Mouse (Mus musculus) layer of hippocampus, postnatal 10 days (tissue): ENCODE data around the gene Ndufs7. TPM values are rescaled to one million over a fixed set of nuclear protein-coding genes. Genes with fewer than 3 reads are reported as not detected.
"Not testable (repeated sequence)": the region's sequence is repeated elsewhere in the genome, so short reads cannot be mapped to it uniquely, and the experiment has no call there.

ENCODE experiments used
- DNase-seq, 2 experiments: peaks; one replicate each; pipeline ENCODE4 v3.0.0; 2021; ENCODE audit warnings: low spot score in 2 of 2
- total RNA-seq, 2 experiments: library from RNA; stranded (reverse); gene quantifications; 2 replicates each; pipeline ENCODE4 v1.2.3; 2021

Gene Ndufs7
- total RNA-seq, 2 experiments from 2014 or later = 143 to 152 TPM

DNA sequence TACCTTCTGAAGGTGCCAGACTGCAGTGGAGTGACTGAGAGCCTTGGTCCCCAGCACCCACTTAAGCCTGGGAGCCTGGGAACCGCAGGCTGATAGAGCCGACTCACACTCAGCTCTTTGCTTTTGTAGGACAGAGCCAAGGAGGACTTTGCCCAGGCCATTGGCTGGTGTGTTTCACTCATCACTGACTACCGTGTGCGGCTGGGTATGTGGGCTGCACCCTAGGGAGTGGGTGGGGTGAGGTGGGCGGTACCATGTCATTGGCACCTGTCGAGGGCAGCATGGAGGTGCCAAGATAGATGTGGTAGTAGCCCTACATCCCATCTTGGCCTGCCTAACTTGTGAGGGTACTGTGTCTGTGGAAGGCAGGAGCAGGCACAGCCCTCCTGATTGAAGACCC, 9.1 kb upstream of the Ndufs7 start:
- no peak for DNase-seq

DNA sequence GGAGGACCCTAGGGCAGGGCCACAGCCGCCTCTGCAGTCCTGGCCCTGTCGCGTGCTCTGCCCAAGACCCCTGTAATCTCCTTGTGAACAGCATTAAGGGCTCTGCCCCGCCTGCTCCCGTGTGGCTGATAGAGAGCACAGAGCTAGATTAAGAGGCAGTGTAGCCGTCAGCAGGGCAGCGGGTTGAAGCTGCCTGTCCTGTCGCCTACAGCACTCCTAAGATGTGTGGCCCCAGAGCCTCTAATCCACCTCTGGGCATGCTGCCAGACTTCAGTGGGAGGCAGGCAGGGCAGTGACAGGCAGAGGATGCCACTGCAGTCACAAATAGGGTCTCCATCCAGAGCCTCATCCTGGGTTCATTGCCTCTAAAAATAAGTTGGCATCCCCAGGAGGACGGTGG, 6.8 kb upstream of the Ndufs7 start:
- no peak for DNase-seq

DNA sequence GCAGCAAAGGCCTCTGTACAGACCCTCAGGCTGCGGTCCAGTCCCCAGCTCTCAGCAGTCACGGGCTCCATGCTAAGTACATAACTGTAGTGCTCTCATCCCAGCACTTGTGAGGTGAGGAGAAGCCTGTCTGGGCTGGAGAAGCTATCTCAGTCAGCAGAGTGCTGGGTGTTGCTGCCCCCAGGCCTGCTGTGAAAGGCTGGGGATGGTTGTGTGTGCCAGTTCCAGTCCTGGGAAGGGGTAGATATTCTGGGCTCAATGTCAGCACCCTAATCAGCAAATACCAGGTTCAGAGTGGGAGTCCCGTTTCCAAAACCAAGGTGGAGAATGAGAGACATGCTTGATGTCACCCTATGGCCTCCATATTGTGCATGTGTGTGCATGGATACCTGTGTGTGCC, 6.3 kb upstream of the Ndufs7 start:
- DNase-seq = no peak

DNA sequence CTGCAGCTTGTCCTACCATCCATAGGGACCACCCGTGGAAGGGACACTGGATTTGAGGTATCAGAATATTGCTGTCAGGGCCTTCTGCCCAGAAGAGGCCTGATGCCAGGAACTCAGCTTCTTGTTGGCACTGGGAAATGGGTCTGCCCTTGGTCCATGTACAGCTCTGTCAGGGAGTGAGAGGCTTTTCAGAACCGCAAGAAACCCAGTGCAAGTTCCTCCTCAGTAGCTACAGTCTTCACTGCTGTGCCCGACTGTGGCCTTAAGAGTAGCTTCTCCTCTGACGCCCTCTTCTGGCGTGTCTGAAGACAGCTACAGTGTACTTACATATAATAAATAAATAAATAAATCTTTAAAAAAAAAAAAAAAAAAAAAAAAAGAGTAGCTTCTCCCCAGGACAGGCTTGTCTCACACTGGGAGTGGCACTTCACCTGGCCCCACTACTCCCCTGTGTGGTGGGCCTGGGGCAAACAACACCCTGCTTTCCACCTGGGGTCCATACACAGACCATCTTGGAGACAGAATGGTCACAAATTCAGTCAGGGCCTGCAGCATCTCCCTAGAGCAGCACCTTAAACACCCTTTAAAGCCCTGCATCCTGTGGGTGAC, 4.0 kb upstream of the Ndufs7 start:
- DNase-seq = peak in 1 of 2 experiments; percentile 39

DNA sequence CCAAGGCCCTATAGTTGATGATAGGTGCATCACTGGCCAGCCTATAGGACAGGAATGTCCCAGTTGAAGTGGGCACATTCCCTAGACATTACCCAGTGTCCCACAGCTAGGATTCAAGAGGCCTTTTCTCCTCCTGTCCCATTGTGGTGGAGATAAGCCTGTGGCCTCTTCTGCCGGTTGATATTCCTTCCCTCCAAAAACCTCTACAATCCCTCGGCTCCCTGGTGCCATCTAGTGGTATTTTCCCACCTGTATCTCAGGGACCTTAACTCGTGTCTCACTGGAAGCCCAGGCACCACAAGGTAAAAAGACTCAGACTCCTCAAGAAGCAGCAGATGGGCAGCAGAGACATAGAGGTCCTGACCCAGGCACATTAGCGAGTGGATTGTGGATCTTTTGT, 3.3 kb upstream of the Ndufs7 start:
- peak; percentile 84 to 87 for DNase-seq

DNA sequence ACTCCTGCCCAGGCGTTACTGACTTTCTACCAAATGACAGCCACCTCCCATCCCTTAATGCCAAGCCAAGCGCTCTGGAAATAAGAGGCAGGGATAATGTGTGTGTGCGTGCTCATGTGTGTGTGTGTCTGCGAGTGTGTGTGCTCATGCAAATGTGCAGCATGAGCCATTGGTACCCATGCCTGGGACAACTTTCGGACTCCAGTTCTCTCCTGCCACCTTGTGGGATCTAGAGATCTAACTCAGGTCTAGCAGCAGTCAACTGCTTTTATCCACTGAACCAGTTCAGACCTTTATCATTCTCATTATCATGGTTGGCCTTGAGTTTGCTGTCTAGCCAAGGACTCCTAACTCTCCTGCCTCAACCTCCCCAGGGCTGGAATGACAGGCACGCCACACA, 1.1 kb upstream of the Ndufs7 start:
- no peak for DNase-seq

DNA sequence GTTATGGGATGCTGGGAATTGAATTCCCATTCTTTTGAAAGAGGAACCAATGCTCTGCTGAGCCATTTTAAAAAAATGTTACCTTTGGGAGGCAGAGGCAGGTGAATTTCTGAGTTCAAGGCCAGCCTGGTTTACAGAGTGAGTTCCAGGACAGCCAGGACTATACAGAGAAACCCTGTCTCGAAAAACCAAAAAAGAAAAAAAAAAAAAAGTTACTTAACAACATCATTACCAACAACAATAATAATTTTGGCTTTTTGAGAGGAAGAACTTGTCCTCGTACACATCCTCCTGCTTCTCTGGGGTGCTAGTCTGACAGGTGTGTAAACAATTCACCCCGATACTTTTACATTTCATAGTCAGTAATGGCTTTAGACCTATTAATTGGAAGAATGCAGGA, 484 bp upstream of the Ndufs7 start:
- DNase-seq = not testable (repeated sequence)

DNA sequence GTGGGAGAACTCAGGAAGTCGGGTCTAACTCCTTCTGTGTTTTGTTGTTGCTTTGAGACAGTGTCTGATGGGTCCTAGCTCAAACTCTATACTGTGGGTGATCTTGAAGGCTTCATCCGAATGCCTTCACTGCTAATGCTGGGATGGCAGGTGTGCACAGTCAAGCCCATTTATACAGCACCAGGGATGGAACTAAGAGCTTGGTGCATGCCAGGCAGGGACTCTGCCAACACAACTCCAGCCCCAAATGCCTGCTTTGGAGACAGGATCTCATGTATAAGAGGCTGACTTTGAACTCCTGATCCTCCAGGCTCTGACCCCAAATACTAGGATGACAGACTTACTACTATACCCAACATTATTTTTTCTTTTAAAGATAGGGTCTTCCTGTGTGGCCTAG, 1.1 kb downstream of the Ndufs7 start:
- no peak for DNase-seq

DNA sequence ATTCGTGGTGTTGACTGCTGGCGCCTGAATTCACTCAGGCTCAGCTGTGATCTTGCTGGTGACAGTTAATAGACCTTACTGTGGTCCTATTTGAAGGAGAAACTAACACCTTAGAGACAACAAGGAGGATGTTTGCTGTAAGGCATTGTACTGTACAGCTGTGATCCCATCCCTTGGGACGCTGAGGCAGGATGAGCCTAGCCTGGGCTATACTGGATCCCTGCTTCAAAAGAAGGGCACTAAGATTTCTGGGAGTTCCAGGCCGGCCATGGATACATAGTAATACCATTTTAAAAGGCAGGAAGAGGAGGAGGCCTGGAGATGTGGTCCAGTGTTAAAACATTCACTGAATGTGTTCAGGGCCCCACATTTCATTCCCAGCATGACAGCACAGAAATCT, 1.7 kb downstream of the Ndufs7 start:
- DNase-seq = no peak

DNA sequence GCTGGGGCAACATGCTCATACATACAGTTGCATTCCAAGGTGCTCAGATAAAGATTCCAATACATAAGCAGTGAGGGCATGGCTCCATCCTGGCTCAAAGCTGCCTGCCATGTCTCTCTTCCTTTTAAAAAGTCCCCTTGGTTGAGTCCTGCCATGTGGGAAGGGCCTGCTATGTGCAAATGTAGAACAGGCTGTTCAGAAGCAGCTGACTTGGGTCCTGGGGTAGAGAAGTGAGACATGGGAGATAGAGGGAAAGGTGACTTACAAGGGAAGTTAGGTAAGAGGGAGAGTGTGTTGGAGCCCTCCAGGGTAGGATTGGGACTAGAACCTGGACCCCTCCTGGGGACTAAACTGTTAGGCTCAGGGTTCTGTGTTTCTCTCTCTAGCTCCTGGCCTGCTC, 3.1 kb downstream of the Ndufs7 start:
- no peak for DNase-seq

DNA sequence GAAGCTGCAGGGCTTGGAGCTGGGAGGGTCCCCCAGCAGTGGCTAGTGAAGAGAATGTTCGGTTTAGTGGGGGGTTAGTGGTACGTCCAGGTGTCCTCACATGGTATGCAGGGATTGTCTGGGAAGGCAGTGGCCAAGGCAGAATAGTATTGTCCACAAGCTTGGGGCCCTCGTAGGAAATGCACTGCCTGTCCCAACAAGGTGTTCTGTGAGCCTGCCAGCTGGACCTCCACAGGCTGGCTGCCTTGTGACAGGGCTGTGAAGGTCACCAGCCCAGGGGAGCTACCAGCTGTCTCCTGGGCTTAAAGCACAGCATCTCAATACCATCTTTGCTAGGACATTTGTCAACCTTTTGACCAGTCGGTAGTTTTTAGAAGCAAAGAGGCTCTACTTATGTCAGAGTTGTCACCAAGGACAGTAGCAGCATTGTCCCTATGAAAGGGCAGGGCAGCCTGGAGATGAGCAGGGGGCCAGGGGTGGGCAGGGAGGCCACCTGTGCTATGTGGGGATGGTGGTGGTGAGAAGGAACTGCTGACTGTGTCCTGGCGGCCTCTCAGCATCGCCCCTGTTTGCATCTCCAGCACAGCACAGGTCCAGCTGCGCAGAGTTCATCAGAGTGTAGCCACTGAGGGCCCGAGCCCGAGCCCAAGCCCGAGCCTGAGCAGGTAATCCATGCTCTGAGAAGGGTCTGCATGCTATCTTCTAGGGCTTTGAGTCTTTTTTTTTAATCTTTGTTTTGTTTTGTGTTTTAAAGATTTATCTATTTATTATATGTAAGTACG, 3.8 kb downstream of the Ndufs7 start:
- DNase-seq = no peak

DNA sequence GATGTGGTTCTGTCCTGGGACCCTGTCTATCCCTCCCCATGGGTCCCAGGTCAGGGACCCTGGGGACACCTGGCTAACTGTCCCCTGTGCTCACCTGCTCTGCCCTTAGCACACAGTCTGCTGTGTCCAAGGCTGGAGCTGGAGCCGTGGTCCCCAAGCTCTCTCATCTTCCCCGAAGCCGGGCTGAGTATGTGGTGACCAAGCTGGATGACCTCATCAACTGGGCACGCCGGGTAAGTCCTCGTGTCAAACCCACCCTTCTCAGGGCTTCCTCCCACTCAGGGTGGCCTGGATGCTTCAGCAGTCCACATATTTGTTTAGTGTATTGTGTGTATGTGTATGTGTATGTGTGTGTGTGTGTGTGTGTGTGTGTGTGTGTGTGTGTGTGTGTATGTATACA, 4.6 kb downstream of the Ndufs7 start:
- DNase-seq = no peak

DNA sequence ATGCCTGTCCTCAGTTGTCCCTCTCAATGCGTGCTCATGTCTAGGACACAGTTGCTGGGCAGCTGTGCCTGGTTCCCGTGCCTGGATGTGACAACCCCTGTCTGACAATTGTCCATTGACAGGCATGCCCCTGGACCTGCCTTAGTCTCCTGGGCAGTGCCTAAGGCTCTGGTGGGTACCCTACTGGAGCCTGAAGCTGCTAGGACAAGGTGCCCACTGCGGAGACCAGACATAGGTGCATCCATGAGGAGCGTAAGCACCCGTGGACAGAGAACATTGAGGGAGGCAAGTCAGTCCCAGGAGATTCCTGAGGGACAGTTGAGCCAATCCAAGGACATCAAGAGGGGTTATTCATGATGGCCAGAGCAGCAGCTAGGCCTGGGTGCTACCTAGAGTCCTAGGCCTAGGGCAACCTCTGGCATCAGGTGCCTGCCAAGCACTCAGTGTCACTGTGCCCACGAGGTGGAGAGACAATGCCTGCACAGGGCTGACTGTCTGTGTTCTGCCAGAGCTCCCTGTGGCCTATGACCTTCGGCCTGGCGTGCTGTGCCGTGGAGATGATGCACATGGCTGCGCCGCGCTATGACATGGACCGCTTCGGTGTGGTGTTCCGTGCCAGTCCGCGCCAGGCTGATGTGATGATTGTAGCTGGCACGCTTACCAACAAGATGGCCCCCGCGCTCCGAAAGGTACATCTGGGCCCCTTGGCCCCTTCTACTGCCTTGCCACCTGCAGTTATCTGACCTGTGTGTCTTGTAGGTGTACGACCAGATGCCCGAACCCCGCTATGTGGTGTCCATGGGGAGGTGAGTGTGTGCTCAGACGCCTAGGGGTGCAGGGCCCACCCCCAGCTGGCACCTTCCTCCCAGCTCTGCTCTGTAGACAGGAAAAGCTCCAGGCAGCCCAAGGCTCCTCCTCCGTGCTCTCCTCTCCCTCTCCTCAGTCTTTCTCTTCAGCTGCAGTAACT, 5.7 kb downstream of the Ndufs7 start:
- DNase-seq = no peak

DNA sequence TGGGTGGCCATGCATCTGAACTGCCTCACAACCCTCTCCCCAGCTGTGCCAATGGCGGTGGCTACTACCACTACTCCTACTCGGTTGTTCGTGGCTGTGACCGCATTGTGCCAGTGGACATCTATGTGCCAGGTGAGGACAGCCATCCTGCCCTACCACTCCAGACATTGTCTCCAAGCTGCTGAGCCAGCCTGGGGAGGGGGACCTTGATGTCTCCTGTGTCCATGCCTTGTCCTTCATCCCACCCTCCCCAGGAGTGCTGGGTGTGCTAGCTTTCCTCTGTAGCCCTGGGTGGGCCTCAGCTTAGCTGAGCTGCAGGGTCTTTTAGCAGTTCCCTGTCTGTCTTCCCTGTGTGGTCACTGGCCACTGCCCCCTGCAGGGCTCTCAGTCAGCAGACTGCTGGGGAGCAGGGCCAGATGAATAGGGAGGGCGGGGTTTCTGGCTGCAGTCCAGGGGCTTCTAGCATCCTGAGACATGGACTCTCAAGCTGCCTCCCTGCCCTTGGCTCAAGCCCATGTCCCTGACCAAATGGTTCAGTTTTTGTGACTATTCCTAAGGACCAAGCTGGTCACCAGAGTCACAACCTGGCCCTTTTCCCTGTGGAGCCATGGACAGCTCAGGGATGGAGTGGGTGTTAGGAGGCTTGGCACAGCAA, 7.1 kb downstream of the Ndufs7 start:
- no peak for DNase-seq

DNA sequence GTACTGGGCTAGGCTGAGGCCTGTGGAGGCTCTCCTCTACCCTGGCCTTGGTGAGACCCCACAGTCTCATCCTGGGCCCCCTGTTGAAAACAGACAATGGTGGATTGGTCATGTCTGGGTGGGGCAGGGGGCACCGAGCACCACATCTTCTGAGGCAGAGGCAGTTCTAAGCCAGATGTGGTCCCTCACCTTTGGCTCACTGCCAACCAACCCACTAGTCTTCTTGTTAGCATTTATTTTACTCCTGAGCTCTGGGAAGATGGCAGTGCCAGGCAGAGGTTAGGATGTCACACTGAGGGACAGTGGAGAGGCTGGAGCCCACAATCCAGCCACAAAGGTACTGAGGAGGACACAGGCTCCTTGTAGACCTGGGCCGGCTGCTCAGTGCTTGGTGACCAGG, 9.0 kb downstream of the Ndufs7 start:
- no peak for DNase-seq

DNA sequence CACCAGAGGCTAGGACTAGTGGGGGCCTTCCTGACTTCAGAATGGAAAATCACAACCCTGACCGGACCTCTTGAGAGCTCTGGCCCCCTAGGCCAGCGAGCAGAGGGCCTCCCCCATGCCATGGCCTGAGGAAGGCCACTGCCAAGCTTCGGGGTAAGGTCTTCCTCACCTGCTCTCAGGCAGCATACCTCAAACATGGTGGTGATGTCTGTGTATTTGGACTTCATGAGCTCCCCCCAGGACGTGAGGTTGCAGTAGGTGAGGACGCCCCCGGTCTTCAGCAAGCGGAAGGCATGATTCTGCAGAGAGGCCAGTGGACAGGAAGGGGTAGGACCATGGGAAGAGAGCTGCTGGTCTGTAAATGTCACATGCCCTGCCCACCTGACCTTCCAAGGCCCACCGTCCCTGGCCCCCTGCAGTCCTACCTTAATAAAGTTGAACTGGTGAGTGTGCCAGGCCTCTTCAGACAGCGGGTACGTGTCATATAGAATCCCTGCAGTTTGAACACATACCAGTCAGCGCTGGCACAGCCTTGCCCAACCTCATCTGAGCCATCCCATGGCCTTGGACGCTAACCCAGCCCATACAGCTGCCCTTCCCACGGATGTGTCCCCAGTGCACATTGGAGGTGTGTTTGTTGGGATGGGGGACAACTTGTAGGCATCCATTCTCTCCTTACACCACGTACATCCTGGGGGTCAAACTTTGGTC, 10.0 kb downstream of the Ndufs7 start:
- no peak for DNase-seq

DNA sequence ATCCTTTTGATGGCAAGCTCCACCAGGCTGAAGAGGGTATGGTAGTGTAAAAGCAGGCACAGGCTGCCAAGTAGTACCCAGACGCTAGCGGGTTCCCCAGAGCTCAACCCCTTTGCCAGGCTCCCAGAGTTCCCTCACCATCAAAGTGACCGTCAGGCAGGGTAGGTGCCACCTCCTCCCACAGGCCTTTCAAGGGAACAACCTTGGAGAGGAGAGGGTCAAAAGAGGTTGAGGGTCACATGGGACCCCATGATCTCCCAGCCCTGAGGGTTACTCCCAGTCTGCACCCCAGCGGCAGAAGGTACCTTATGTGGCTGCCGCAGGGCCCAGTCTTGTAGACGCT, 10.5 kb downstream of the Ndufs7 start:
- no peak for DNase-seq

DNA sequence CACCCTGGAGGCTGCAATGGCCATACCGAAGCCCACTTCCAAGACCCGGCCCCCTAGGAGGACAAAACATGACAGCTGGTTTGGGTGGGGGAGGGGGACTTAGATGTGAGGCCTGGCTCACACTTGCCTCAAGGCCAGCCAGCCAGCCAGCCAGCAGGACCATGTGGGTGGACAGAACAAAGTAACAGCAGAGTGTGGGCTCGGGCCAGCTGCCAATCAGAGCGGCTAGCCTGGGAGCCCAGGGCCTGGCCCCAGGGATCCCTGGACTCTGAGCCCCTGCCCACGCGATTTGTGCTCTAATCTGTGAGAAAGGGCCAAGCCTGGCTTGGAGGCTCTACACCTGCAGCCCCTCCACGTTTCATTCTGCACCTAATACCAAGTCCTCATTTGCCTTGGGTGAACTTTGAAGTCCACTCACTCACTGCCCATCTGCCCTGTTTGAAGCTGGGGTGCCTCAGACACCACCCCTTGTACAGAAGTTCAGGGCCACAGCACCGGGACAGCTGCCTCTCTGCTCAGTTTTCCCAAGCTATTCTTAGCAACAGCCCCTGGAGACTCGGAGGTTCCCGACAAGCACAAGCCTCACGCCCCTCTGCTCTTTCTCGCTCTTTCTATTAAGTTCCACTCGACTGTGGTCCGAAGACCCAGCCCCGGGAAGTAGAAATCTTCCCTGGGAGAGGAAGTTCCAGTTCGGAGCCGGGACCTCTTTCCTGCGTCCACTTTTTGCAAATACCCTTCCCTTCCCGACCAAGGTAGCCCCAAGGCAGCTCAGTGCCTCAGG, 11.1 kb downstream of the Ndufs7 start:
- DNase-seq = peak; percentile 67 to 81

DNA sequence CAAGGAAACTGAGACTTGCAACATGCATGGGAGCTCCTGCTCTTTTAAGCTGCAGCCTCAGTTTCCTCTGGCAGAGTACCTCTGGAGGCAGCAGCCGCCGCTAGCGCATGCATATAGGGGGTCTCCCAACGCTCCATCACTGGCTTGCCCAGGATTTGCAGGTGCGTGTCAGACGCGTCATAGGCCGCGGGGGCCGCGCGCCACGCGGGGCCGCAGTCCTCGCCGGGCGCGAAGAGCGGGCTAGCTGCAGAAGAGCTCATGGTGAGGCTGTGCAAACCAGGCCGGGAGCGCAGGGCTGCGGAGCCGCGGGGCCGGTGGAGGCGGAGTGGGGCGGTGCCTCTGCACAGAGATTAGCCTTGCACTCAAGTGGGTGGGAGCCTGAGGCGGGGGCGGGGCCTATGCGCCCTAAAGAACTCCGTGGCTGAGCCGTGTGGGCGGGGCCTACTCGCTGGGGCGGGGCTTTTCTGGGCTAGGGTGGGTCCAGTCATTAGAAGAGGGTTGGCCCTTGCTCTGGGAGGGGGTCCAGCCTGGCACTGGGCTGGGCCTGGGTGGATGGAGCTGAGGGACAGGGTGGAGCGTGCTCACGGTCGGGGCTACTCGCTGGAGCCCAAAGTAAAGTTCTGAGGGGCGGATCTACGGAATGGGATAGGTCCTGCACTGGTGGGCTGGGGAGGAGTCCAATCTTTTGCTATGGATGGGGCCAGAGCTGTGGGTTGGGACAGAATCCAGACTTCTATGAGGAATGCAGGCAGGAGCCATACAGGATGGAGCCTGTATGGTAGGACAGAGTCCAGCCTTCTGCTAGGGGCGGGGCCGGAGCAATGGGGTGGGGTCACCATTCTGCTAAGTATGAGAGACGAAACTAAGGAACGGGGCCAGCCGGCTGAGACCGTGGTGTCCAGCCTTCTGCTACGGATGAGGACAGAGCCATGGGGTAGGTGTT, 12.0 kb downstream of the Ndufs7 start, which contains the start of the genes Gamt and Dazap1:
Gamt (minus strand) TSS at position 371 of the 943 bp plus-strand sequence.
Dazap1 (plus strand) TSS at position 845 of the 943 bp plus-strand sequence.
- peak; percentile 90 to 95 for DNase-seq
